Mouse (Mus musculus) myocyte (in vitro differentiated cells): Measurements from ENCODE around the gene Epb41l5.

Source experiments
- CEBPB ChIP-seq: IDR thresholded peaks from 2 replicates; pipeline ENCODE4 v1.6.1; 2011; ENCODE audit warnings: mild to moderate bottlenecking, moderate library complexity; ENCODE audit not compliant: poor library complexity, insufficient read depth, severe bottlenecking
- E2F4 ChIP-seq: IDR thresholded peaks from one replicate; pipeline ENCODE4 v1.6.1; 2011; ENCODE audit warnings: mild to moderate bottlenecking, control low read depth, moderate library complexity; ENCODE audit not compliant: insufficient read depth
- MAX ChIP-seq: IDR thresholded peaks from one replicate; pipeline ENCODE4 v1.6.1; 2011; ENCODE audit warnings: low read depth, mild to moderate bottlenecking, control low read depth
- MYOD1 ChIP-seq, 3 experiments: IDR thresholded peaks; one replicate each; pipeline ENCODE4 v1.6.1; 2011; ENCODE audit warnings: control low read depth in 2 of 3, low read depth in 2 of 3, mild to moderate bottlenecking in 2 of 3, moderate library complexity in 1 of 3; ENCODE audit not compliant: insufficient read length in 2 of 3, control insufficient read depth in 1 of 3
- MYOG ChIP-seq, 3 experiments: IDR thresholded peaks; one replicate each; pipeline ENCODE4 v1.6.1; 2011; ENCODE audit warnings: control low read depth in 2 of 3, low read depth in 2 of 3, mild to moderate bottlenecking in 2 of 3; ENCODE audit not compliant: insufficient read length in 2 of 3, control insufficient read depth in 1 of 3, insufficient read depth in 1 of 3
- POLR2A ChIP-seq: IDR thresholded peaks from one replicate; pipeline ENCODE4 v1.6.1; 2011; ENCODE audit warnings: low read depth, mild to moderate bottlenecking, control low read depth, moderate library complexity; ENCODE audit not compliant: insufficient read length
- REST ChIP-seq: IDR thresholded peaks from one replicate; pipeline ENCODE4 v1.6.1; 2011; ENCODE audit warnings: mild to moderate bottlenecking, control low read depth, moderate library complexity; ENCODE audit not compliant: insufficient read depth, insufficient read length
- SRF ChIP-seq: IDR thresholded peaks from one replicate; pipeline ENCODE4 v1.6.1; 2011; ENCODE audit warnings: low read depth; ENCODE audit not compliant: control insufficient read depth, insufficient read length
- TCF12 ChIP-seq: IDR thresholded peaks from one replicate; pipeline ENCODE4 v1.6.1; 2011; ENCODE audit warnings: mild to moderate bottlenecking, control low read depth; ENCODE audit not compliant: poor library complexity, insufficient read depth, severe bottlenecking
- TCF3 ChIP-seq: IDR thresholded peaks from one replicate; pipeline ENCODE4 v1.6.1; 2011; ENCODE audit warnings: low read depth, control low read depth; ENCODE audit not compliant: insufficient read length
- USF1 ChIP-seq: IDR thresholded peaks from one replicate; pipeline ENCODE4 v1.6.1; 2011; ENCODE audit warnings: low read depth, mild to moderate bottlenecking, control low read depth, moderate library complexity

DNA sequence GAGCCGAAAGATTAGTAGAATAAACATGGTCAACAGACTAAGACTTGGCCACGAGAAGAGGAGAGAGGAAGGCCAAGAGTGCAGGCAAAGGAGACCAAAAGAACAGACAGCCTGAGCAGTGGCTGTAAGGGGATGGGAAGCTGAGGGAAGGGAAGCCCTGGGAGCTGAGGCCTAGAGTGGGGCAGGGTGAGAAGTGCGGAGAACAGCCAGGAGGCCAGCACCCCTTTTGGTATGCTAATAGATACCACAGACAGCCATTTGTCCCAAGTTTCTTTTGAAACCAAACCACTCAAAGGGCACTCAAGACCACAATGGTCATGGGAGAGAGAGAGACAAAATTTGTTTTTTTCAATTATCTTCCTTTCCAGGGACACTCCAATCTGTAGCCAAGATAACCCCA lies 14.1 kb downstream of the Epb41l5 start:
- TF ChIP-seq MYOG (IDR thresholded peaks at IDR 0.05; ENCODE audit: control insufficient read depth in 1 of 3, insufficient read depth in 1 of 3, insufficient read length in 2 of 3, low read depth in 2 of 3) (no peak), TCF12 (no peak), POLR2A (no peak), USF1 (no peak), E2F4 (no peak), MYOD1 (IDR thresholded peaks at IDR 0.05; ENCODE audit: control insufficient read depth in 1 of 3, insufficient read length in 2 of 3, low read depth in 2 of 3) (no peak), SRF (no peak), MAX (no peak), CEBPB (no peak), TCF3 (no peak), REST (no peak)
